Mouse (Mus musculus) frontal cortex, postnatal 36 days (tissue): ENCODE measurements around the gene Fbxo7.

Experiments
- DNase-seq, 2 experiments: peaks; one replicate each; pipeline ENCODE4 v3.0.0; 2022; ENCODE audit warnings: low spot score in 2 of 2

Gene Fbxo7

GRCm38 (mm10) chr10:86034007-86034728 lies 12.4 kb downstream of the Fbxo7 start:
- DNase-seq: no peak

- no peak for DNase-seq
Observed at GRCm38 (mm10) chr10:86043651-86044050, 21.9 kb downstream of the Fbxo7 start.

GRCm38 (mm10) chr10:86044066-86044465 lies 22.3 kb downstream of the Fbxo7 start:
- DNase-seq: no peak

- DNase-seq: no peak
Observed at GRCm38 (mm10) chr10:86046371-86046770, 24.6 kb downstream of the Fbxo7 start.

- DNase-seq: no peak
Observed at GRCm38 (mm10) chr10:86047786-86048185, 26.0 kb downstream of the Fbxo7 start.

- DNase-seq: no peak
Observed at GRCm38 (mm10) chr10:86050522-86050921, 28.8 kb downstream of the Fbxo7 start.

GRCm38 (mm10) chr10:86052818-86053522 lies 31.2 kb downstream of the Fbxo7 start:
- DNase-seq: no peak

- no peak for DNase-seq
Observed at GRCm38 (mm10) chr10:86056297-86056903, 34.6 kb downstream of the Fbxo7 start.

GRCm38 (mm10) chr10:86057286-86057685 lies 35.5 kb downstream of the Fbxo7 start:
- DNase-seq: no peak

- DNase-seq: no peak
Observed at GRCm38 (mm10) chr10:86057712-86058111, 35.9 kb downstream of the Fbxo7 start.

GRCm38 (mm10) chr10:86060267-86060666 lies 38.5 kb downstream of the Fbxo7 start:
- DNase-seq: no peak

GRCm38 (mm10) chr10:86062261-86063017 lies 40.7 kb downstream of the Fbxo7 start:
- DNase-seq: no peak

- DNase-seq: no peak
Observed at GRCm38 (mm10) chr10:86063018-86063384, 41.2 kb downstream of the Fbxo7 start.

- DNase-seq: peak; percentile 56 to 72
Observed at GRCm38 (mm10) chr10:86064937-86065336, 43.2 kb downstream of the Fbxo7 start.

GRCm38 (mm10) chr10:86065661-86066060 lies 43.9 kb downstream of the Fbxo7 start:
- no peak for DNase-seq

- DNase-seq: no peak
Observed at GRCm38 (mm10) chr10:86066651-86067050, 44.9 kb downstream of the Fbxo7 start.

- DNase-seq: no peak
Observed at GRCm38 (mm10) chr10:86067911-86068310, 46.1 kb downstream of the Fbxo7 start.

- DNase-seq: no peak
Observed at GRCm38 (mm10) chr10:86069341-86069740, 47.6 kb downstream of the Fbxo7 start.

GRCm38 (mm10) chr10:86070751-86071150 lies 49.0 kb downstream of the Fbxo7 start:
- DNase-seq: no peak

- no peak for DNase-seq
Observed at GRCm38 (mm10) chr10:86074134-86074533, 52.4 kb downstream of the Fbxo7 start.

GRCm38 (mm10) chr10:86074971-86075711 lies 53.4 kb downstream of the Fbxo7 start:
- DNase-seq: no peak
